In genomic region chr10:79965325-79965724, GRCm38 (mm10) we compare ENCODE assay signal across 16 mouse cellular contexts. TPM values are rescaled to one million over a fixed set of nuclear protein-coding genes. Genes with fewer than 3 reads are reported as not detected.
DNase-seq lines count a peak whose midpoint lies in the region; ATAC-seq and TF ChIP-seq lines count a peak whose summit lies in the region.
"Had no signal": no experiment of that assay in that cellular context is flagged by ENCODE, and none has a peak within 500 bp of the region (broad histone marks: within the 10 kb centered on the region; RNA-seq: fewer than 3 reads in every experiment).

No protein-coding gene starts in this region.

- peaks cover 75% of the 10 kb centered on the region for H3K36me3 ChIP-seq in embryonic facial prominence, embryonic 13.5 days
- H3K36me3 ChIP-seq in embryonic facial prominence, embryonic 10.5 days (replicated peaks) = peaks cover 79% of the 10 kb centered on the region
- H3K36me3 ChIP-seq in midbrain, postnatal 0 days (ENCODE audit: insufficient read depth, low read length) = peaks cover 54% of the 10 kb centered on the region
- peaks cover 26% of the 10 kb centered on the region; the same call in 1 of the 2 replicates for H3K36me3 ChIP-seq in midbrain, embryonic 15.5 days (replicated peaks)
- peaks cover 36% of the 10 kb centered on the region for H3K36me3 ChIP-seq in small intestine, adult 2 months (ENCODE audit: control insufficient read depth, insufficient read depth, low read length)
- H3K36me3 ChIP-seq in heart, adult 2 months (ENCODE audit: control insufficient read depth, insufficient read depth, low read length) = no peaks in the 10 kb centered on the region

- peak; percentile 48 to 57 for DNase-seq in adrenal gland, postnatal 36 days
- no peak for DNase-seq in adrenal gland, postnatal 10 days
- DNase-seq in embryonic facial prominence, embryonic 10.5 days (ENCODE audit: low spot score) = no peak
- DNase-seq in midbrain, postnatal 0 days (ENCODE audit: low spot score) = no peak
- no peak for DNase-seq in heart, adult 2 months
- DNase-seq: adrenal gland, postnatal 25 days; cerebellum, adult 11-12 months; cerebellum, adult 2 months; forebrain, postnatal 0 days had no signal

- TF ChIP-seq CTCF in midbrain, postnatal 0 days (IDR thresholded peaks at IDR 0.05) = no peak
- no peak for TF ChIP-seq CTCF in small intestine, adult 2 months (IDR thresholded peaks at IDR 0.05; ENCODE audit: extremely low read depth, insufficient read length, insufficient replicate concordance, low read depth, low read length)
- no peak for TF ChIP-seq CTCF in heart, adult 2 months (IDR thresholded peaks at IDR 0.05)

- H3K4me1 ChIP-seq in embryonic facial prominence, embryonic 13.5 days = peaks cover 17% of the 10 kb centered on the region
- peaks cover 16% of the 10 kb centered on the region for H3K4me1 ChIP-seq in embryonic facial prominence, embryonic 10.5 days
- H3K4me1 ChIP-seq in midbrain, postnatal 0 days (ENCODE audit: insufficient read depth, low read length) = peaks cover 4% of the 10 kb centered on the region; the same call in 1 of the 2 replicates
- peaks cover 9% of the 10 kb centered on the region for H3K4me1 ChIP-seq in midbrain, embryonic 15.5 days
- H3K4me1 ChIP-seq in small intestine, adult 2 months (ENCODE audit: control insufficient read depth, insufficient read depth, insufficient read length, low read length) = peaks cover 3% of the 10 kb centered on the region; the same call in 1 of the 2 replicates
- H3K4me1 ChIP-seq in heart, adult 2 months (ENCODE audit: control insufficient read depth, insufficient read depth, low read length) = peaks cover 4% of the 10 kb centered on the region; the same call in 1 of the 2 replicates

- H3K4me3 ChIP-seq in embryonic facial prominence, embryonic 13.5 days = no peak overlapping the region
- no peak overlapping the region for H3K4me3 ChIP-seq in embryonic facial prominence, embryonic 10.5 days
- no peak overlapping the region for H3K4me3 ChIP-seq in midbrain, postnatal 0 days (ENCODE audit: low read depth, low read length)
- H3K4me3 ChIP-seq in midbrain, embryonic 15.5 days = no peak overlapping the region
- no peak overlapping the region for H3K4me3 ChIP-seq in small intestine, adult 2 months (ENCODE audit: low read depth, low read length)
- no peak overlapping the region for H3K4me3 ChIP-seq in heart, adult 2 months
- H3K4me3 ChIP-seq: forebrain, embryonic 13.5 days; forebrain, embryonic 15.5 days had no signal

- peak; percentile 32; the same call in 1 of the 2 replicates for TF ChIP-seq POLR2A in small intestine, adult 2 months (IDR thresholded peaks at IDR 0.05; ENCODE audit: low read depth, low read length)
- no peak for TF ChIP-seq POLR2A in heart, adult 2 months (IDR thresholded peaks at IDR 0.05; ENCODE audit: insufficient read depth, low read depth, low read length)

- no peak overlapping the region for H3K4me2 ChIP-seq in embryonic facial prominence, embryonic 13.5 days
- no peak overlapping the region for H3K4me2 ChIP-seq in midbrain, postnatal 0 days (ENCODE audit: low read depth, low read length, poor library complexity, severe bottlenecking)
- H3K4me2 ChIP-seq in midbrain, embryonic 15.5 days = no peak overlapping the region
- H3K4me2 ChIP-seq: forebrain, embryonic 13.5 days; forebrain, embryonic 15.5 days had no signal

- H3K27ac ChIP-seq in embryonic facial prominence, embryonic 13.5 days = no peak overlapping the region
- H3K27ac ChIP-seq in embryonic facial prominence, embryonic 10.5 days (replicated peaks) = no peak overlapping the region
- H3K27ac ChIP-seq in midbrain, postnatal 0 days (ENCODE audit: low read depth, low read length) = no peak overlapping the region
- H3K27ac ChIP-seq in midbrain, embryonic 15.5 days = no peak overlapping the region
- no peak overlapping the region for H3K27ac ChIP-seq in small intestine, adult 2 months (ENCODE audit: insufficient read depth, low read depth, low read length)
- no peak overlapping the region for H3K27ac ChIP-seq in heart, adult 2 months
- H3K27ac ChIP-seq: forebrain, embryonic 13.5 days; forebrain, embryonic 15.5 days had no signal

- H3K9ac ChIP-seq in embryonic facial prominence, embryonic 13.5 days = 0 out of 2 replicates have a peak overlapping the region, but pooled peaks have one; percentile 47
- H3K9ac ChIP-seq in midbrain, postnatal 0 days (replicated peaks; ENCODE audit: low read length, poor library complexity, severe bottlenecking) = 0 out of 2 replicates have a peak overlapping the region, but pooled peaks have one; percentile 2
- H3K9ac ChIP-seq in midbrain, embryonic 15.5 days = no peak overlapping the region
- no peak overlapping the region for H3K9ac ChIP-seq in heart, adult 2 months (ENCODE audit: low read depth, low read length)
- H3K9ac ChIP-seq: forebrain, embryonic 13.5 days; forebrain, embryonic 15.5 days; forebrain, postnatal 0 days had no signal

- TF ChIP-seq EP300 in heart, adult 2 months (IDR thresholded peaks at IDR 0.05; ENCODE audit: insufficient read depth, low read depth, low read length) = no peak

- 85% methylated on average over 5 of the region's 5 CpGs for whole genome bisulfite sequencing in embryonic facial prominence, embryonic 13.5 days
- 93% methylated on average over 5 of the region's 5 CpGs for WGBS in embryonic facial prominence, embryonic 10.5 days
- WGBS in midbrain, postnatal 0 days = 86% methylated on average over 5 of the region's 5 CpGs
- 92% methylated on average over 5 of the region's 5 CpGs for WGBS in midbrain, embryonic 15.5 days
- 84% methylated on average over 5 of the region's 5 CpGs for WGBS in small intestine, adult 2 months
- WGBS in heart, adult 2 months = 81% methylated on average over 5 of the region's 5 CpGs

- no peak for ATAC-seq in embryonic facial prominence, embryonic 13.5 days (ENCODE audit: insufficient number of reproducible peaks, insufficient read depth, low FRiP score, low TSS enrichment, low read depth)
- no peak for ATAC-seq in midbrain, postnatal 0 days (ENCODE audit: low FRiP score)
- no peak for ATAC-seq in midbrain, embryonic 15.5 days (replicated peaks)
- ATAC-seq: activated CD4-positive, CD25-positive, alpha-beta regulatory T cell, adult 4 months; forebrain, embryonic 13.5 days; forebrain, embryonic 15.5 days; forebrain, postnatal 0 days; Patski had no signal

- H3K79me2 ChIP-seq in heart, adult 2 months (replicated peaks; ENCODE audit: control insufficient read depth, insufficient read depth, low read length) = no peaks in the 10 kb centered on the region

- no peaks in the 10 kb centered on the region for H3K27me3 ChIP-seq in embryonic facial prominence, embryonic 13.5 days
- H3K27me3 ChIP-seq in embryonic facial prominence, embryonic 10.5 days (replicated peaks; ENCODE audit: low read depth, poor library complexity, severe bottlenecking) = peaks cover 21% of the 10 kb centered on the region
- H3K27me3 ChIP-seq in midbrain, postnatal 0 days (ENCODE audit: insufficient read depth, low read length) = no peaks in the 10 kb centered on the region; the same call in 1 of the 2 replicates
- H3K27me3 ChIP-seq in midbrain, embryonic 15.5 days (replicated peaks) = peaks cover 8% of the 10 kb centered on the region; the same call in 1 of the 2 replicates
- H3K27me3 ChIP-seq in small intestine, adult 2 months (ENCODE audit: control insufficient read depth, insufficient read depth, low read length) = no peaks in the 10 kb centered on the region; the same call in 1 of the 2 replicates
- H3K27me3 ChIP-seq in heart, adult 2 months (ENCODE audit: control insufficient read depth, insufficient read depth, low read length) = no peaks in the 10 kb centered on the region
- H3K27me3 ChIP-seq: Patski had no signal

- intact Hi-C loops in heart, adult 2 months (cut with DNase I) = no loop called here

- H3K9me3 ChIP-seq in embryonic facial prominence, embryonic 13.5 days = no peaks in the 10 kb centered on the region
- no peaks in the 10 kb centered on the region for H3K9me3 ChIP-seq in embryonic facial prominence, embryonic 10.5 days
- no peaks in the 10 kb centered on the region for H3K9me3 ChIP-seq in midbrain, postnatal 0 days (ENCODE audit: low read length)
- no peaks in the 10 kb centered on the region for H3K9me3 ChIP-seq in midbrain, embryonic 15.5 days
- H3K9me3 ChIP-seq: forebrain, embryonic 13.5 days; forebrain, embryonic 15.5 days had no signal

RNA-seq across cellular contexts. Expression of gene Grin3b, which starts 5.2 kb away (rescaled TPM):
- not detected for total RNA-seq in adrenal gland, postnatal 36 days (2021)
- total RNA-seq in adrenal gland, postnatal 10 days (2021) = under 1 TPM; 0.27 to 0.36 TPM
- polyA plus RNA-seq in embryonic facial prominence, embryonic 13.5 days (2015; fragmentation: Nextera tagmentation; extraction: Ambion mirVana) = 0.52 and 0.83 TPM in 2 replicates
- 0.13 and 0.44 TPM in 2 replicates for polyA plus RNA-seq in embryonic facial prominence, embryonic 10.5 days (2016; fragmentation: Nextera tagmentation; extraction: Ambion mirVana)
- total RNA-seq in midbrain, postnatal 0 days (2014; rRNA removed) = 0.42 and 2.2 TPM in 2 replicates
- polyA plus RNA-seq in midbrain, postnatal 0 days (2015; fragmentation: Nextera tagmentation; extraction: Ambion mirVana) = 0.11 and 0.21 TPM in 2 replicates
- polyA plus RNA-seq in midbrain, embryonic 15.5 days (2015; fragmentation: Nextera tagmentation; extraction: Ambion mirVana) = 0.34 and 0.66 TPM in 2 replicates
- polyA plus RNA-seq in small intestine, adult 2 months (2012; rRNA removed) = not detected in 2 replicates
- total RNA-seq in heart, adult 2 months (2021) = under 1 TPM; 0.20 to 0.31 TPM
- polyA plus RNA-seq in heart, adult 2 months (2012; rRNA removed) = 0.20 and 0.29 TPM in 2 replicates
- polyA plus RNA-seq: activated CD4-positive, CD25-positive, alpha-beta regulatory T cell, adult 4 months had no signal

RNA-seq across cellular contexts. Expression of gene Wdr18, which starts 5.4 kb away (rescaled TPM):
- 10 to 100 TPM; 37.8 to 48.9 TPM for total RNA-seq in adrenal gland, postnatal 36 days (2021)
- 10 to 100 TPM; 32.4 to 34.9 TPM for total RNA-seq in adrenal gland, postnatal 10 days (2021)
- polyA plus RNA-seq in embryonic facial prominence, embryonic 13.5 days (2015; fragmentation: Nextera tagmentation; extraction: Ambion mirVana) = 97.7 and 106 TPM in 2 replicates
- 166 TPM in 2 replicates for polyA plus RNA-seq in embryonic facial prominence, embryonic 10.5 days (2016; fragmentation: Nextera tagmentation; extraction: Ambion mirVana)
- total RNA-seq in midbrain, postnatal 0 days (2014; rRNA removed) = 72.6 and 87.6 TPM in 2 replicates
- polyA plus RNA-seq in midbrain, postnatal 0 days (2015; fragmentation: Nextera tagmentation; extraction: Ambion mirVana) = 102 and 116 TPM in 2 replicates
- polyA plus RNA-seq in midbrain, embryonic 15.5 days (2015; fragmentation: Nextera tagmentation; extraction: Ambion mirVana) = 87.3 and 87.5 TPM in 2 replicates
- polyA plus RNA-seq in small intestine, adult 2 months (2012; rRNA removed) = 34.8 and 44.6 TPM in 2 replicates
- 10 to 100 TPM; 27.8 to 29.4 TPM for total RNA-seq in heart, adult 2 months (2021)
- 31.7 and 32.2 TPM in 2 replicates for polyA plus RNA-seq in heart, adult 2 months (2012; rRNA removed)

RNA-seq across cellular contexts. Expression of gene Tmem259, which starts 18.8 kb away (rescaled TPM):
- 100 to 1,000 TPM; 144 to 146 TPM for total RNA-seq in adrenal gland, postnatal 36 days (2021)
- 100 to 1,000 TPM; 143 to 146 TPM for total RNA-seq in adrenal gland, postnatal 10 days (2021)
- 15.4 and 17.0 TPM in 2 replicates for polyA plus RNA-seq in embryonic facial prominence, embryonic 13.5 days (2015; fragmentation: Nextera tagmentation; extraction: Ambion mirVana)
- polyA plus RNA-seq in embryonic facial prominence, embryonic 10.5 days (2016; fragmentation: Nextera tagmentation; extraction: Ambion mirVana) = 12.3 and 12.4 TPM in 2 replicates
- 134 and 172 TPM in 2 replicates for total RNA-seq in midbrain, postnatal 0 days (2014; rRNA removed)
- 26.2 and 29.3 TPM in 2 replicates for polyA plus RNA-seq in midbrain, postnatal 0 days (2015; fragmentation: Nextera tagmentation; extraction: Ambion mirVana)
- polyA plus RNA-seq in midbrain, embryonic 15.5 days (2015; fragmentation: Nextera tagmentation; extraction: Ambion mirVana) = 24.3 and 28.3 TPM in 2 replicates
- polyA plus RNA-seq in small intestine, adult 2 months (2012; rRNA removed) = 225 and 441 TPM in 2 replicates
- 100 to 1,000 TPM; 109 to 124 TPM for total RNA-seq in heart, adult 2 months (2021)
- 184 and 220 TPM in 2 replicates for polyA plus RNA-seq in heart, adult 2 months (2012; rRNA removed)

RNA-seq across cellular contexts. Expression of gene Cnn2, which starts 23.1 kb away (rescaled TPM):
- total RNA-seq in adrenal gland, postnatal 36 days (2021) = 10 to 100 TPM; 30.2 to 42.9 TPM
- total RNA-seq in adrenal gland, postnatal 10 days (2021) = 10 to 100 TPM; 46.8 to 57.8 TPM
- 298 and 319 TPM in 2 replicates for polyA plus RNA-seq in embryonic facial prominence, embryonic 13.5 days (2015; fragmentation: Nextera tagmentation; extraction: Ambion mirVana)
- polyA plus RNA-seq in embryonic facial prominence, embryonic 10.5 days (2016; fragmentation: Nextera tagmentation; extraction: Ambion mirVana) = 234 and 253 TPM in 2 replicates
- total RNA-seq in midbrain, postnatal 0 days (2014; rRNA removed) = 14.8 and 19.5 TPM in 2 replicates
- polyA plus RNA-seq in midbrain, postnatal 0 days (2015; fragmentation: Nextera tagmentation; extraction: Ambion mirVana) = 12.6 and 12.8 TPM in 2 replicates
- 28.6 and 34.4 TPM in 2 replicates for polyA plus RNA-seq in midbrain, embryonic 15.5 days (2015; fragmentation: Nextera tagmentation; extraction: Ambion mirVana)
- polyA plus RNA-seq in small intestine, adult 2 months (2012; rRNA removed) = 49.9 and 72.8 TPM in 2 replicates
- total RNA-seq in heart, adult 2 months (2021) = 10 to 100 TPM; 30.2 to 39.3 TPM
- polyA plus RNA-seq in heart, adult 2 months (2012; rRNA removed) = 52.5 and 60.7 TPM in 2 replicates

RNA-seq across cellular contexts. Expression of gene Abca7, which starts 31.0 kb away (rescaled TPM):
- total RNA-seq in adrenal gland, postnatal 36 days (2021) = 10 to 100 TPM; 20.2 to 20.3 TPM
- total RNA-seq in adrenal gland, postnatal 10 days (2021) = 10 to 100 TPM; 16.0 to 19.8 TPM
- 2.2 and 2.6 TPM in 2 replicates for polyA plus RNA-seq in embryonic facial prominence, embryonic 13.5 days (2015; fragmentation: Nextera tagmentation; extraction: Ambion mirVana)
- polyA plus RNA-seq in embryonic facial prominence, embryonic 10.5 days (2016; fragmentation: Nextera tagmentation; extraction: Ambion mirVana) = 2.9 and 3.2 TPM in 2 replicates
- total RNA-seq in midbrain, postnatal 0 days (2014; rRNA removed) = 9.3 TPM in 2 replicates
- 1.7 and 1.9 TPM in 2 replicates for polyA plus RNA-seq in midbrain, postnatal 0 days (2015; fragmentation: Nextera tagmentation; extraction: Ambion mirVana)
- 4.4 and 4.8 TPM in 2 replicates for polyA plus RNA-seq in midbrain, embryonic 15.5 days (2015; fragmentation: Nextera tagmentation; extraction: Ambion mirVana)
- polyA plus RNA-seq in small intestine, adult 2 months (2012; rRNA removed) = 18.1 and 33.4 TPM in 2 replicates
- total RNA-seq in heart, adult 2 months (2021) = 1 to 10 TPM; 6.6 to 8.0 TPM
- polyA plus RNA-seq in heart, adult 2 months (2012; rRNA removed) = 9.2 and 10.8 TPM in 2 replicates

Comparison
In these comparisons a context has a peak if more than half of its experiments do, and no peak if none do; other contexts are left out.
1. DNase-seq: peak in adrenal gland, postnatal 36 days (2 of 2); none in adrenal gland, postnatal 10 days (single experiment), embryonic facial prominence, embryonic 10.5 days (single experiment), midbrain, postnatal 0 days (single experiment) and heart, adult 2 months (0 of 2).
2. H3K9ac ChIP-seq: peak in embryonic facial prominence, embryonic 13.5 days (single experiment) and midbrain, postnatal 0 days (single experiment); none in midbrain, embryonic 15.5 days (single experiment) and heart, adult 2 months (single experiment).